Mouse (Mus musculus) spleen, postnatal 4 days (tissue): ENCODE data around the gene 1500009L16Rik.

Experiments
- DNase-seq, 2 experiments: peaks; one replicate each; pipeline ENCODE4 v3.0.0; 2022; ENCODE audit warnings: low spot score in 2 of 2

The 1500009L16Rik gene

GRCm38 (mm10) chr10:83722579-83723031 is at the start of gene 1500009L16Rik:
Gene 1500009L16Rik, plus strand, starts transcription at chr10:83722865.
- peak in 1 of 2 experiments; percentile 23 for DNase-seq

GRCm38 (mm10) chr10:83681334-83681733 is 41.3 kb upstream of the 1500009L16Rik start:
- no peak for DNase-seq

GRCm38 (mm10) chr10:83688215-83688614 is 34.5 kb upstream of the 1500009L16Rik start:
- no peak for DNase-seq

- no peak for DNase-seq
These were observed 30.3 kb upstream of the 1500009L16Rik start for GRCm38 (mm10) chr10:83692175-83692895.

GRCm38 (mm10) chr10:83696226-83696625 is 26.4 kb upstream of the 1500009L16Rik start:
- DNase-seq, result no peak

- DNase-seq, result no peak
These were observed 16.0 kb upstream of the 1500009L16Rik start for GRCm38 (mm10) chr10:83706628-83707027.

- no peak for DNase-seq
These were observed 12.7 kb upstream of the 1500009L16Rik start for GRCm38 (mm10) chr10:83709920-83710319.

GRCm38 (mm10) chr10:83711769-83712168 is 10.9 kb upstream of the 1500009L16Rik start:
- no peak for DNase-seq

GRCm38 (mm10) chr10:83718855-83719474 is 3.7 kb upstream of the 1500009L16Rik start:
- DNase-seq, result no peak

- no peak for DNase-seq
These were observed 390 bp downstream of the 1500009L16Rik start for GRCm38 (mm10) chr10:83723055-83723454.

GRCm38 (mm10) chr10:83724351-83725059 is 1.8 kb downstream of the 1500009L16Rik start:
- DNase-seq, result no peak

GRCm38 (mm10) chr10:83726164-83726563 is 3.5 kb downstream of the 1500009L16Rik start:
- no peak for DNase-seq

- no peak for DNase-seq
These were observed 5.2 kb downstream of the 1500009L16Rik start for GRCm38 (mm10) chr10:83727846-83728245.

GRCm38 (mm10) chr10:83728529-83728928 is 5.9 kb downstream of the 1500009L16Rik start:
- DNase-seq, result no peak

GRCm38 (mm10) chr10:83729076-83729475 is 6.4 kb downstream of the 1500009L16Rik start:
- DNase-seq, result no peak

GRCm38 (mm10) chr10:83729492-83729891 is 6.8 kb downstream of the 1500009L16Rik start:
- peak; percentile 74 to 93 for DNase-seq

- DNase-seq, result no peak
These were observed 11.1 kb downstream of the 1500009L16Rik start for GRCm38 (mm10) chr10:83733725-83734124.

- no peak for DNase-seq
These were observed 16.5 kb downstream of the 1500009L16Rik start for GRCm38 (mm10) chr10:83738996-83739655.

GRCm38 (mm10) chr10:83744656-83745055 is 22.0 kb downstream of the 1500009L16Rik start:
- no peak for DNase-seq

- no peak for DNase-seq
These were observed 30.4 kb downstream of the 1500009L16Rik start for GRCm38 (mm10) chr10:83753056-83753455.

- DNase-seq, result no peak
These were observed 34.8 kb downstream of the 1500009L16Rik start for GRCm38 (mm10) chr10:83757343-83757962.
